Mouse (Mus musculus) G1E (cell line): ENCODE results near the gene Slc5a7. TPM values are rescaled to one million over a fixed set of nuclear protein-coding genes. Genes with fewer than 3 reads are reported as not detected.

ENCODE experiments used
- ATAC-seq: 2 replicates; pipeline ENCODE4 v1.8.0; 2016; ENCODE audit warnings: mild to moderate bottlenecking; ENCODE audit not compliant: insufficient number of reproducible peaks, poor library complexity, low FRiP score, severe bottlenecking; ENCODE audit errors: extremely low read depth
- DNase-seq: peaks from one replicate; pipeline ENCODE4 v3.0.0; 2012; ENCODE audit warnings: low spot score
- H3K27me3 ChIP-seq: 2 replicates; pipeline ENCODE4 v1.6.1; 2012; ENCODE audit warnings: mild to moderate bottlenecking, low read length, inconsistent platforms; ENCODE audit not compliant: insufficient read depth
- H3K36me3 ChIP-seq: replicated peaks from 2 replicates; pipeline ENCODE3; 2012; ENCODE audit warnings: mild to moderate bottlenecking, inconsistent platforms
- H3K4me1 ChIP-seq: 2 replicates; pipeline ENCODE4 v1.6.1; 2012; ENCODE audit warnings: low read depth, low read length, inconsistent platforms, mixed read lengths; ENCODE audit not compliant: insufficient read depth
- H3K4me3 ChIP-seq: 2 replicates; pipeline ENCODE4 v1.5.1; 2012; ENCODE audit warnings: low read depth, mild to moderate bottlenecking, inconsistent platforms, low read length, moderate library complexity, mixed read lengths
- H3K9me3 ChIP-seq: replicated peaks from 2 replicates; pipeline ENCODE4 v1.6.1; 2012; ENCODE audit warnings: inconsistent platforms
- CTCF ChIP-seq: IDR thresholded peaks from 2 replicates; pipeline ENCODE4 v1.5.1; 2012; ENCODE audit warnings: low read depth, low read length, inconsistent platforms, mixed read lengths
- GATA1 ChIP-seq: IDR thresholded peaks from 2 replicates; pipeline ENCODE4 v1.6.1; 2012; ENCODE audit warnings: borderline replicate concordance, low read length, inconsistent platforms, mixed read lengths
- GATA2 ChIP-seq: IDR thresholded peaks from 2 replicates; pipeline ENCODE4 v1.6.1; 2012; ENCODE audit warnings: low read depth, low read length, inconsistent platforms, borderline replicate concordance
- POLR2AphosphoS5 ChIP-seq: IDR thresholded peaks from 2 replicates; pipeline ENCODE4 v1.6.1; 2012; ENCODE audit warnings: low read depth, low read length, inconsistent platforms; ENCODE audit not compliant: insufficient replicate concordance
- TAL1 ChIP-seq: conservative IDR thresholded peaks from 2 replicates; pipeline ENCODE4 v1.6.1; 2012; ENCODE audit warnings: low read depth, low read length, inconsistent platforms, mixed read lengths
- polyA plus RNA-seq: library from polyadenylated mRNA; stranded (reverse); fragments of >175 nt; gene quantifications from 2 replicates; pipeline ENCODE4 v1.2.3, GENCODE M21; 2012
- total RNA-seq, 2 experiments: library from RNA; stranded (forward) in 1 of 2; stranded (reverse) in 1 of 2; fragments of 200-1000 nt in 1 of 2; fragments of >200 nt in 1 of 2; fragmentation: Nextera tagmentation in 1 of 2; gene quantifications; 2 replicates each; pipeline ENCODE4 v1.2.3; 2014 to 2017

Gene Slc5a7
- not detected in 2 replicates for total RNA-seq (2014; fragmentation: Nextera tagmentation)
- total RNA-seq (2017) = 0.05 and 0.06 TPM in 2 replicates
- polyA plus RNA-seq = not detected in 2 replicates

- no peak for ATAC-seq
- Histone ChIP-seq H3K9me3 (peaks cover 9% of the 10 kb centered on the region), H3K27me3 (no peaks in the 10 kb centered on the region), H3K36me3 (no peaks in the 10 kb centered on the region), H3K4me1 (no peaks in the 10 kb centered on the region), H3K4me3 (no peak within 1 kb of the TSS)
- TF ChIP-seq GATA1 = no peak
- TF ChIP-seq POLR2AphosphoS5 = no peak
- no peak for TF ChIP-seq TAL1
- no peak for TF ChIP-seq CTCF
- no peak for TF ChIP-seq GATA2
- DNase-seq = no peak
Observed at GRCm38 (mm10) chr17:54298934-54299333, at the start of gene Slc5a7. Slc5a7 (minus strand) TSS chr17:54299034.

GRCm38 (mm10) chr17:54347672-54348071 lies 48.8 kb upstream of the Slc5a7 start:
- Histone ChIP-seq H3K27me3 (no peaks in the 10 kb centered on the region), H3K36me3 (no peaks in the 10 kb centered on the region), H3K4me3 (no peak overlapping the region), H3K4me1 (no peaks in the 10 kb centered on the region), H3K9me3 (peaks cover 4% of the 10 kb centered on the region; the same call in 1 of the 2 replicates)
- DNase-seq = no peak
- TF ChIP-seq GATA1 (no peak), TAL1 (no peak), POLR2AphosphoS5 (no peak), CTCF (no peak), GATA2 (no peak)
- ATAC-seq = no peak

GRCm38 (mm10) chr17:54343395-54343794 lies 44.6 kb upstream of the Slc5a7 start:
- no peaks in the 10 kb centered on the region for H3K36me3 ChIP-seq
- H3K27me3 ChIP-seq = no peaks in the 10 kb centered on the region
- H3K4me3 ChIP-seq = no peak overlapping the region
- TF ChIP-seq POLR2AphosphoS5 (no peak), GATA2 (no peak), CTCF (no peak), TAL1 (no peak), GATA1 (no peak)
- ATAC-seq = no peak
- DNase-seq = no peak
- H3K9me3 ChIP-seq = peaks cover 6% of the 10 kb centered on the region; the same call in 1 of the 2 replicates
- no peaks in the 10 kb centered on the region for H3K4me1 ChIP-seq

GRCm38 (mm10) chr17:54298232-54298924 lies 456 bp downstream of the Slc5a7 start:
- DNase-seq (no peak), ATAC-seq (no peak)
- H3K9me3 ChIP-seq = peaks cover 9% of the 10 kb centered on the region
- no peaks in the 10 kb centered on the region for H3K27me3 ChIP-seq
- H3K4me1 ChIP-seq = no peaks in the 10 kb centered on the region
- no peak overlapping the region for H3K4me3 ChIP-seq
- TF ChIP-seq TAL1 (no peak), GATA2 (no peak), CTCF (no peak), POLR2AphosphoS5 (no peak), GATA1 (no peak)
- H3K36me3 ChIP-seq = no peaks in the 10 kb centered on the region

GRCm38 (mm10) chr17:54250783-54251182 lies 48.1 kb downstream of the Slc5a7 start:
- TF ChIP-seq GATA2 (no peak), CTCF (no peak), POLR2AphosphoS5 (no peak)
- Histone ChIP-seq H3K4me3 (no peak overlapping the region), H3K36me3 (no peaks in the 10 kb centered on the region), H3K27me3 (no peaks in the 10 kb centered on the region), H3K9me3 (peaks cover 10% of the 10 kb centered on the region), H3K4me1 (no peaks in the 10 kb centered on the region)
- DNase-seq (no peak), ATAC-seq (no peak)

GRCm38 (mm10) chr17:54243650-54244300 lies 55.1 kb downstream of the Slc5a7 start:
- peaks cover 27% of the 10 kb centered on the region for H3K9me3 ChIP-seq
- H3K4me3 ChIP-seq = no peak overlapping the region
- no peaks in the 10 kb centered on the region for H3K36me3 ChIP-seq
- ATAC-seq (no peak), DNase-seq (no peak)
- H3K27me3 ChIP-seq = no peaks in the 10 kb centered on the region
- no peaks in the 10 kb centered on the region for H3K4me1 ChIP-seq
- no peak for TF ChIP-seq TAL1
- TF ChIP-seq GATA2 = no peak
- TF ChIP-seq CTCF = no peak
- TF ChIP-seq GATA1 = no peak
- TF ChIP-seq POLR2AphosphoS5 = no peak
